Mouse (Mus musculus) liver, embryonic 14.5 days (tissue): ENCODE results near the gene Cdkn1b. TPM values are rescaled to one million over a fixed set of nuclear protein-coding genes. Genes with fewer than 3 reads are reported as not detected.

Experiments
- ATAC-seq: fragments of 200-750 bp; cut with Nextera tagmentation; 2 replicates; pipeline ENCODE4 v1.8.0; 2017; ENCODE audit warnings: moderate number of reproducible peaks, mild to moderate bottlenecking, moderate library complexity; ENCODE audit not compliant: insufficient read depth
- DNase-seq, 3 experiments: peaks; one replicate each; pipeline ENCODE4 v3.0.0-alpha.2; 2012 to 2013; ENCODE audit warnings: low read depth in 3 of 3, low spot score in 3 of 3
- H3K27ac ChIP-seq: fragments of 300-500 bp; sonication (generic); 2 replicates; pipeline ENCODE4 v1.5.1; 2014; ENCODE audit warnings: moderate library complexity, mild to moderate bottlenecking, control low read depth, inconsistent platforms
- H3K27me3 ChIP-seq: fragments of 300-500 bp; sonication (generic); 2 replicates; pipeline ENCODE4 v1.6.1; 2014; ENCODE audit warnings: mild to moderate bottlenecking, low read length, moderate library complexity; ENCODE audit not compliant: control insufficient read depth, insufficient read depth
- H3K36me3 ChIP-seq: fragments of 300-500 bp; sonication (generic); replicated peaks from 2 replicates; pipeline ENCODE4 v1.6.1; 2014; ENCODE audit warnings: low read depth; ENCODE audit not compliant: control insufficient read depth, insufficient read depth
- H3K4me1 ChIP-seq, 2 experiments: fragments of 200-500 bp in 1 of 2; fragments of 300-500 bp in 1 of 2; sonication (generic) in 1 of 2; replicated peaks; 2 replicates each; pipeline ENCODE4 v1.6.1; 2012 to 2014; ENCODE audit warnings: antibody characterized with exemption in 1 of 2, inconsistent platforms in 1 of 2, low read length in 1 of 2; ENCODE audit not compliant: control insufficient read depth in 2 of 2, insufficient read depth in 2 of 2
- H3K4me2 ChIP-seq: fragments of 300-500 bp; sonication (generic); 2 replicates; pipeline ENCODE4 v1.6.1; 2014; ENCODE audit warnings: low read depth, mild to moderate bottlenecking, control low read depth, moderate library complexity
- H3K4me3 ChIP-seq, 2 experiments: fragments of 200-500 bp in 1 of 2; fragments of 300-500 bp in 1 of 2; sonication (generic) in 1 of 2; 2 replicates each; pipeline ENCODE4 v1.5.1; 2012 to 2014; ENCODE audit warnings: low read depth in 2 of 2, low read length in 2 of 2, mild to moderate bottlenecking in 2 of 2, control low read depth in 1 of 2, inconsistent platforms in 1 of 2, moderate library complexity in 1 of 2; ENCODE audit not compliant: insufficient read depth in 1 of 2
- H3K9ac ChIP-seq: fragments of 300-500 bp; sonication (generic); replicated peaks from 2 replicates; pipeline ENCODE4 v1.6.1; 2014; ENCODE audit warnings: mild to moderate bottlenecking, control low read depth, moderate library complexity
- H3K9me3 ChIP-seq: fragments of 300-500 bp; sonication (generic); 2 replicates; pipeline ENCODE4 v1.6.1; 2016; ENCODE audit warnings: low read length, mixed read lengths; ENCODE audit not compliant: control insufficient read depth
- CTCF ChIP-seq: IDR thresholded peaks from 2 replicates; pipeline ENCODE4 v1.5.1; 2016; ENCODE audit warnings: antibody characterized with exemption, low read depth, control low read depth
- EP300 ChIP-seq: IDR thresholded peaks from 2 replicates; pipeline ENCODE4 v1.6.1; 2016; ENCODE audit warnings: antibody characterized with exemption, low read depth
- WGBS: fragments of 180-500 bp; shearing (Covaris S2); extraction: QIAGEN DNeasy Blood & Tissue Kit; methylation state at CpG from one replicate; pipeline ENCODE4 v1.1.7; 2014; ENCODE audit not compliant: insufficient replicate concordance; 5-methylcytosine and 5-hydroxymethylcytosine counted together
- polyA plus RNA-seq, 2 experiments: library from polyadenylated mRNA; depleted of rRNA in 1 of 2; stranded (reverse) in 1 of 2; unstranded in 1 of 2; fragments of >200 nt; fragmentation: Nextera tagmentation in 1 of 2; extraction: Ambion mirVana in 1 of 2; gene quantifications; 2 replicates each; pipeline versions ENCODE4 v1.2.1 to v1.2.3; 2012 to 2014

Gene Cdkn1b
- polyA plus RNA-seq, 2 experiments = 12.2 to 12.6 TPM

GRCm38 (mm10) chr6:134921014-134921694, 953 bp downstream of the Cdkn1b start:
- WGBS = under 1% methylated on average over 32 of the region's 32 CpGs

GRCm38 (mm10) chr6:134921695-134922510, 1.7 kb downstream of the Cdkn1b start:
- no peak for ATAC-seq
- peak overlapping the region; percentile 96 for H3K4me2 ChIP-seq
- no peaks in the 10 kb centered on the region for H3K9me3 ChIP-seq
- H3K4me3 ChIP-seq = peak overlapping the region; percentile 91 to 99
- DNase-seq = no peak
- H3K27ac ChIP-seq = peak overlapping the region; percentile 96
- WGBS = 12% methylated on average over 20 of the region's 20 CpGs
- H3K27me3 ChIP-seq = no peaks in the 10 kb centered on the region
- TF ChIP-seq CTCF (no peak), EP300 (no peak)
- H3K36me3 ChIP-seq = peaks cover 16% of the 10 kb centered on the region
- peak overlapping the region; percentile 94 for H3K9ac ChIP-seq
- H3K4me1 ChIP-seq = peaks cover 15 to 16% of the 10 kb centered on the region in 2 experiments

More at GRCm38 (mm10) chr6:134921014-134921694, 953 bp downstream of the Cdkn1b start:
- peaks cover 16 to 20% of the 10 kb centered on the region in 2 experiments for H3K4me1 ChIP-seq
- DNase-seq = peak in 2 of 3 experiments; percentile 55 to 62
- peak; percentile 31; the same call in 1 of the 2 replicates for ATAC-seq
- H3K27ac ChIP-seq = peak overlapping the region; percentile 96
- no peaks in the 10 kb centered on the region for H3K27me3 ChIP-seq
- peak overlapping the region; percentile 91 to 99 for H3K4me3 ChIP-seq
- peak overlapping the region; percentile 94 for H3K9ac ChIP-seq
- peak overlapping the region; percentile 96 for H3K4me2 ChIP-seq
- no peak; the same call in 1 of the 2 replicates for TF ChIP-seq CTCF
- TF ChIP-seq EP300 = no peak
- H3K36me3 ChIP-seq = peaks cover 16% of the 10 kb centered on the region
- no peaks in the 10 kb centered on the region for H3K9me3 ChIP-seq

- 19% methylated on average over 9 of the region's 9 CpGs for whole genome bisulfite sequencing
- Histone ChIP-seq H3K4me1 (peaks cover 10 to 14% of the 10 kb centered on the region in 2 experiments), H3K27ac (peak overlapping the region; percentile 96), H3K9ac (peak overlapping the region; percentile 94), H3K4me3 (peak overlapping the region; percentile 91 to 99), H3K4me2 (peak overlapping the region; percentile 96), H3K27me3 (no peaks in the 10 kb centered on the region), H3K36me3 (peaks cover 16% of the 10 kb centered on the region), H3K9me3 (no peaks in the 10 kb centered on the region)
- DNase-seq = no peak
- TF ChIP-seq CTCF (no peak), EP300 (no peak)
- ATAC-seq = no peak
These were observed 2.5 kb downstream of the Cdkn1b start for GRCm38 (mm10) chr6:134922511-134923195.

- Histone ChIP-seq H3K27me3 (no peaks in the 10 kb centered on the region), H3K4me1 (peaks cover 9 to 14% of the 10 kb centered on the region in 2 experiments), H3K9me3 (no peaks in the 10 kb centered on the region), H3K27ac (peak overlapping the region; percentile 13; the same call in 1 of the 2 replicates), H3K36me3 (peaks cover 16% of the 10 kb centered on the region), H3K4me2 (peak overlapping the region; percentile 55), H3K9ac (no peak overlapping the region), H3K4me3 (peak overlapping the region in 1 of 2 experiments; percentile 28; a peak in 2 of 4 replicates)
- 72% methylated on average over 4 of the region's 4 CpGs for WGBS
- TF ChIP-seq CTCF = no peak
- no peak for TF ChIP-seq EP300
- ATAC-seq (no peak), DNase-seq (no peak)
These were observed 3.5 kb downstream of the Cdkn1b start for GRCm38 (mm10) chr6:134923670-134924069.
